Mouse (Mus musculus) MEL (cell line): ENCODE measurements around the gene Angptl4. TPM values are rescaled to one million over a fixed set of nuclear protein-coding genes. Genes with fewer than 3 reads are reported as not detected.

Experiments used
- DNase-seq: peaks from one replicate; pipeline ENCODE4 v3.0.0; 2011; ENCODE audit warnings: low read depth, low spot score
- H3K27ac ChIP-seq: 2 replicates; pipeline ENCODE4 v1.5.1; 2012; ENCODE audit warnings: low read depth, mild to moderate bottlenecking, control low read depth, low read length, moderate library complexity; ENCODE audit not compliant: control insufficient read depth
- H3K27me3 ChIP-seq, 2 experiments: fragments of 150-350 bp in 1 of 2; sonication (generic) in 1 of 2; 2 replicates each; pipeline ENCODE4 v1.6.1; 2012; ENCODE audit warnings: low read length in 2 of 2, mild to moderate bottlenecking in 2 of 2, improper control_type of control experiment in 1 of 2, moderate library complexity in 1 of 2; ENCODE audit not compliant: insufficient read depth in 2 of 2, control insufficient read depth in 1 of 2
- H3K36me3 ChIP-seq, 2 experiments: 2 replicates each; pipeline ENCODE4 v1.6.1; 2012 to 2014; ENCODE audit warnings: low read length in 2 of 2, improper control_type of control experiment in 1 of 2, inconsistent platforms in 1 of 2, mild to moderate bottlenecking in 1 of 2; ENCODE audit not compliant: insufficient read depth in 2 of 2, control insufficient read depth in 1 of 2
- H3K4me1 ChIP-seq, 2 experiments: fragments of 150-350 bp in 1 of 2; sonication (generic) in 1 of 2; 2 replicates each; pipeline ENCODE4 v1.6.1; 2012; ENCODE audit warnings: low read length in 2 of 2, improper control_type of control experiment in 1 of 2, mild to moderate bottlenecking in 1 of 2; ENCODE audit not compliant: insufficient read depth in 2 of 2, control insufficient read depth in 1 of 2
- H3K4me3 ChIP-seq, 2 experiments: fragments of 150-350 bp in 1 of 2; sonication (generic) in 1 of 2; 2 replicates each; pipeline ENCODE4 v1.5.1; 2012; ENCODE audit warnings: low read depth in 2 of 2, low read length in 2 of 2, mild to moderate bottlenecking in 2 of 2, moderate library complexity in 2 of 2, control low read depth in 1 of 2, improper control_type of control experiment in 1 of 2; ENCODE audit not compliant: control insufficient read depth in 1 of 2, insufficient read depth in 1 of 2
- H3K79me2 ChIP-seq: 2 replicates; pipeline ENCODE4 v1.6.1; 2012; ENCODE audit warnings: mild to moderate bottlenecking, low read length, moderate library complexity; ENCODE audit not compliant: control insufficient read depth, poor library complexity, insufficient read depth
- H3K9ac ChIP-seq: 2 replicates; pipeline ENCODE4 v1.6.1; 2012; ENCODE audit warnings: low read depth, mild to moderate bottlenecking, control low read depth, low read length, moderate library complexity; ENCODE audit not compliant: control insufficient read depth, poor library complexity, severe bottlenecking
- H3K9me3 ChIP-seq: fragments of 150-350 bp; sonication (generic); replicated peaks from 2 replicates; pipeline ENCODE4 v1.6.1; 2012; ENCODE audit warnings: mild to moderate bottlenecking, low read length, improper control_type of control experiment, moderate library complexity; ENCODE audit not compliant: insufficient read depth
- BHLHE40 ChIP-seq: IDR thresholded peaks from 2 replicates; pipeline ENCODE4 v1.6.1; 2012; ENCODE audit warnings: low read depth, mild to moderate bottlenecking, inconsistent platforms, low read length, improper control_type of control experiment, borderline replicate concordance
- CHD1 ChIP-seq: IDR thresholded peaks from 2 replicates; pipeline ENCODE4 v1.6.1; 2012; ENCODE audit warnings: low read depth, mild to moderate bottlenecking, inconsistent platforms, low read length, improper control_type of control experiment
- ELF1 ChIP-seq: IDR thresholded peaks from 2 replicates; pipeline ENCODE4 v1.6.1; 2014; ENCODE audit warnings: low read depth, mild to moderate bottlenecking, inconsistent platforms, low read length, improper control_type of control experiment, moderate library complexity
- MAFK ChIP-seq: IDR thresholded peaks from 2 replicates; pipeline ENCODE4 v1.6.1; 2011; ENCODE audit warnings: low read depth, mild to moderate bottlenecking, low read length, improper control_type of control experiment, borderline replicate concordance
- MAZ ChIP-seq: IDR thresholded peaks from 2 replicates; pipeline ENCODE4 v1.6.1; 2012; ENCODE audit warnings: low read depth, mild to moderate bottlenecking, inconsistent platforms, low read length, improper control_type of control experiment
- MEF2A ChIP-seq: IDR thresholded peaks from 2 replicates; pipeline ENCODE4 v1.6.1; 2014; ENCODE audit warnings: low read depth, mild to moderate bottlenecking, inconsistent platforms, low read length, improper control_type of control experiment; ENCODE audit not compliant: poor library complexity, insufficient replicate concordance, severe bottlenecking; ENCODE audit errors: extremely low read depth
- MXI1 ChIP-seq: IDR thresholded peaks from 2 replicates; pipeline ENCODE4 v1.6.1; 2011; ENCODE audit warnings: mild to moderate bottlenecking, low read depth, low read length, improper control_type of control experiment
- MYB ChIP-seq: IDR thresholded peaks from 2 replicates; pipeline ENCODE4 v1.6.1; 2011; ENCODE audit warnings: mild to moderate bottlenecking, low read depth, low read length, improper control_type of control experiment
- MYC ChIP-seq: IDR thresholded peaks from 2 replicates; pipeline ENCODE4 v1.6.1; 2011; ENCODE audit warnings: low read depth, mild to moderate bottlenecking, low read length, improper control_type of control experiment, moderate library complexity
- NELFE ChIP-seq: IDR thresholded peaks from 2 replicates; pipeline ENCODE4 v1.6.1; 2011; ENCODE audit warnings: low read depth, low read length, improper control_type of control experiment
- NRF1 ChIP-seq: IDR thresholded peaks from 2 replicates; pipeline ENCODE4 v1.6.1; 2014; ENCODE audit warnings: low read depth, mild to moderate bottlenecking, inconsistent platforms, low read length, improper control_type of control experiment, moderate library complexity; ENCODE audit not compliant: poor library complexity, insufficient read depth, severe bottlenecking
- POLR2A ChIP-seq, 2 experiments: IDR thresholded peaks; 2 replicates each; pipeline ENCODE4 v1.6.1; 2011 to 2012; ENCODE audit warnings: low read length in 2 of 2, mild to moderate bottlenecking in 2 of 2, control low read depth in 1 of 2, improper control_type of control experiment in 1 of 2, low read depth in 1 of 2, moderate library complexity in 1 of 2; ENCODE audit not compliant: control insufficient read depth in 1 of 2, insufficient read depth in 1 of 2, poor library complexity in 1 of 2
- TAL1 ChIP-seq: IDR thresholded peaks from 2 replicates; pipeline ENCODE4 v1.6.1; 2012; ENCODE audit warnings: mild to moderate bottlenecking, inconsistent platforms, low read length, moderate library complexity, mixed read lengths
- TBP ChIP-seq: IDR thresholded peaks from 2 replicates; pipeline ENCODE4 v1.8.0; 2011; ENCODE audit warnings: low read depth, low read length, improper control_type of control experiment
- USF1 ChIP-seq: IDR thresholded peaks from 2 replicates; pipeline ENCODE4 v1.6.1; 2014; ENCODE audit warnings: low read depth, mild to moderate bottlenecking, inconsistent platforms, low read length, improper control_type of control experiment, moderate library complexity
- USF2 ChIP-seq, 2 experiments: IDR thresholded peaks; 2 replicates each; pipeline ENCODE4 v1.6.1; 2011 to 2012; ENCODE audit warnings: improper control_type of control experiment in 2 of 2, low read length in 2 of 2, borderline replicate concordance in 1 of 2, inconsistent platforms in 1 of 2, low read depth in 1 of 2, mild to moderate bottlenecking in 1 of 2; ENCODE audit not compliant: insufficient read depth in 1 of 2
- ZC3H11A ChIP-seq: IDR thresholded peaks from 2 replicates; pipeline ENCODE4 v1.6.1; 2012; ENCODE audit warnings: low read depth, mild to moderate bottlenecking, inconsistent platforms, low read length, improper control_type of control experiment
- ZKSCAN1 ChIP-seq: IDR thresholded peaks from 2 replicates; pipeline ENCODE4 v1.6.1; 2012; ENCODE audit warnings: low read depth, mild to moderate bottlenecking, inconsistent platforms, low read length, improper control_type of control experiment, moderate library complexity
- ZMIZ1 ChIP-seq: IDR thresholded peaks from 2 replicates; pipeline ENCODE4 v1.6.1; 2012; ENCODE audit warnings: low read depth, mild to moderate bottlenecking, inconsistent platforms, low read length, improper control_type of control experiment, moderate library complexity
- polyA plus RNA-seq, 2 experiments: library from polyadenylated mRNA; stranded (reverse) in 1 of 2; unstranded in 1 of 2; fragments of >175 nt in 1 of 2; fragments of >200 nt in 1 of 2; gene quantifications; 2 replicates each; pipeline versions ENCODE4 v1.2.1 to v1.2.4; 2012; ENCODE audit warnings: low replicate concordance in 2 of 2, low read depth in 1 of 2; ENCODE audit not compliant: insufficient read length in 2 of 2, insufficient read depth in 1 of 2, missing spikeins in 1 of 2
- total RNA-seq: library from RNA; depleted of rRNA; stranded (reverse); fragments of 300-350 nt; gene quantifications from 2 replicates; pipeline ENCODE4 v1.2.3, GENCODE M21; 2012

Angptl4 gene
- total and polyA plus RNA-seq, 3 experiments = 13.5 to 15.8 TPM; not detected in 1

- Histone ChIP-seq H3K4me1 (peaks cover 0 to 11% of the 10 kb centered on the region in 2 experiments; a peak in 2 of 4 replicates), H3K36me3 (peaks cover 13 to 14% of the 10 kb centered on the region in 2 experiments), H3K27me3 (no peaks in the 10 kb centered on the region), H3K27ac (peak overlapping the region; percentile 38; the same call in 1 of the 2 replicates), H3K9me3 (no peaks in the 10 kb centered on the region), H3K79me2 (peaks cover 10% of the 10 kb centered on the region), H3K9ac (peak overlapping the region; percentile 69), H3K4me3 (peak overlapping the region; percentile 13 to 23; a peak in 3 of 4 replicates)
- no peak for DNase-seq
- TF ChIP-seq USF2 (IDR thresholded peaks at IDR 0.05; ENCODE audit: borderline replicate concordance in 1 of 2, insufficient read depth in 1 of 2, low read depth in 1 of 2, low read length in 2 of 2) = no peak
- TF ChIP-seq NELFE = no peak
- no peak for TF ChIP-seq TBP
- TF ChIP-seq MYB = no peak
- no peak for TF ChIP-seq USF1
- TF ChIP-seq ZMIZ1 = no peak
- TF ChIP-seq NRF1 = no peak
- no peak for TF ChIP-seq ZKSCAN1
- no peak for TF ChIP-seq TAL1
- TF ChIP-seq MAFK = no peak
- TF ChIP-seq BHLHE40 = no peak
- TF ChIP-seq MXI1 = no peak
- TF ChIP-seq MYC = no peak
- TF ChIP-seq ELF1 = no peak
- TF ChIP-seq CHD1 = no peak
- no peak for TF ChIP-seq MEF2A
- no peak for TF ChIP-seq POLR2A (IDR thresholded peaks at IDR 0.05; ENCODE audit: control insufficient read depth in 1 of 2, insufficient read depth in 1 of 2, low read depth in 1 of 2, low read length in 2 of 2, poor library complexity in 1 of 2)
- TF ChIP-seq MAZ = no peak
- no peak for TF ChIP-seq ZC3H11A
Measured at GRCm38 (mm10) chr17:33817969-33818643, 36.5 kb upstream of the Angptl4 start.
